Mouse (Mus musculus) thymus, postnatal 14 days (tissue): ENCODE measurements at regions not wholly inside any gene's neighbourhood (a gene's known extent, or its start where the extent isn't known, plus 50 kb on each side); places are given as distances from the start of the nearest gene placed in this dataset.
"Not testable (repeated sequence)": the region's sequence is repeated elsewhere in the genome, so short reads cannot be mapped to it uniquely, and the experiment has no call there.

Experiments
- DNase-seq: peaks from one replicate; pipeline ENCODE4 v3.0.0; 2021

DNA sequence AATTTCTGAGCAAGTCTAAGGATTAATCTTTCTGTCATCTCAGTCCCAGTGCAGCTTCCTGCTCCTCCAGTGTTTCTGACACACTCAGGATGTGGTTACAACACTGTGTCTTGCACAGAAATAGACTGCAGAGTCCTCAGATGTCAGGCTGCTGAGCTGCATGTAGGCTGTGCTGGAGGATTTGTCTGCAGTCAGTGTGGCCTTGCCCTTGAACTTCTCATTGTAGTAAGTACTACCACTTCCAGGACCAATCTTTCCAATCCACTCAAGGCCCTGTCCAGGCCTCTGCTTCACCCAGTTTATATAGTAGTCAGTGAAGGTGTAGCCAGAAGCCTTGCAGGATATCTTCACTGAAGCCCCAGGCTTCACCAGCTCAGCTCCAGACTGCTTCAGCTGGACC, 185.8 kb upstream of the Zfp386 start:
- DNase-seq: peak; percentile 49

DNA sequence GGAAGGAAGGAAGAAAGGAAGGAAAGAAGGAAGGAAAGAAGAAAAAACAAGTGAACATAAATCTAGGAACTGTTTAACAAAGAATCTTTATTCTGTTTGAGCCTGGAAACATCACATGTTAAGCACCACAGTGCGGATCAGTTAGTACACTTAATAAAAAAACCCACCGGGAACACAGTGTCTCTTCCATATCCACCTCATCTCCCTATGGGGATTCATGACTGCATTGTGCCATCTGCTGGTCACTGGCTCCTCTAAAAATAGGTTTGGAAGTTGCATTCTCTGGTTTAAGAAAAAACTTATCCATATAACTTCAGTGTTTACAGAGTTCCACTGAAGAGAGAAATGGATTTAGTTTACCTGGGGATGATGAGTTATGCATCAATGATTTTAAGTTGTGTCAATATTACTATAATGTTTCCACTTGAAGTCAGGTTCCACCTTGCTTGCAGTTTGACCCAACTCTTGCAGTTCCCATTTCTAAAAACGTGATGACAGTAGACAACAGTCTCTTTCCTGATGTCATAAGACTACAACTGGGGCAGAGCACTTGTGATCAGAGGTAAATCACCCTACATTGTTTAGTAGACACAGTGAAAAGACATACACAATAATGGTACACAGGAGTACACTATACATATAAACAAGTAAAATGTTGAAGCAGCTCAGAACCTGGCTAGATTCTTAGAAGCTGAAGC, 182.3 kb upstream of the Zfp386 start:
- DNase-seq: peak; percentile 21

DNA sequence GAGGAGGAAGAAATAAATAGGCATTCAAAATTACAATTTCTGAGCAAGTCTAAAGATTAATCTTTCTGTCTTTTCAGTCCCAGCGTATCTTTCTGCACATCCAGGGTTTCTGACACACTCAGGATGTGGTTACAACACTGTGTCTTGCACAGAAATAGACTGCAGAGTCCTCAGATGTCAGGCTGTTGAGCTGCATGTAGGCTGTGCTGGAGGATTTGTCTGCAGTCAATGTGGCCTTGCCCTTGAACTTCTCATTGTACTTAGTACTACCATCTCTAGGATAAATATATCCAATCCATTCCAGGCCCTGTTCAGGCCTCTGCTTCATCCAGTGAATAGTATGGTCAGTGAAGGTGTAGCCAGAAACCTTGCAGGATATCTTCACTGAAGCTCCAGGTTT, 178.9 kb upstream of the Zfp386 start:
- DNase-seq: peak; percentile 58

- DNase-seq: not testable (repeated sequence)
Measured at GRCm38 (mm10) chr12:115872451-115872850, 175.1 kb upstream of the Zfp386 start.

GRCm38 (mm10) chr12:115873976-115874375, 173.5 kb upstream of the Zfp386 start:
- DNase-seq: not testable (repeated sequence)

- no peak for DNase-seq
Measured at GRCm38 (mm10) chr12:115883719-115884118, 163.8 kb upstream of the Zfp386 start.

GRCm38 (mm10) chr12:115887976-115888375, 159.5 kb upstream of the Zfp386 start:
- peak; percentile 40 for DNase-seq

GRCm38 (mm10) chr12:115892656-115893055, 154.9 kb upstream of the Zfp386 start:
- not testable (repeated sequence) for DNase-seq

- not testable (repeated sequence) for DNase-seq
Measured at GRCm38 (mm10) chr12:115912226-115912625, 135.3 kb upstream of the Zfp386 start.

- not testable (repeated sequence) for DNase-seq
Measured at GRCm38 (mm10) chr12:115915420-115915819, 132.1 kb upstream of the Zfp386 start.

DNA sequence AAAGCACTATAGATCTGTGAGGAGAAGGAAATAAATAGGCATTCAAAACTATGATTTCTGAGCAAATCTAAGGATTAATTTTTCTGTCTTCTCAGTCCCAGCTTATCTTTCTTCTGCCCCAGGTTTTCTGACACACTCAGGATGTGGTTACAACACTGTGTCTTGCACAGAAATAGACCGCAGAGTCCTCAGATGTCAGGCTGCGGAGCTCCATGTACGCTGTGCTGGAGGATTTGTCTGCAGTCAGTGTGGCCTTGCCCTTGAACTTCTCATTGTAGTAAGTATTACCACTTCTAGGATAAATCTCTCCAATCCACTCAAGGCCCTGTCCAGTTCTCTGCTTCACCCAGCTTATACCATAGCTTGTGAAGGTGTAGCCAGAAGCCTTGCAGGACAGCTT, 127.4 kb upstream of the Zfp386 start:
- peak; percentile 53 for DNase-seq

DNA sequence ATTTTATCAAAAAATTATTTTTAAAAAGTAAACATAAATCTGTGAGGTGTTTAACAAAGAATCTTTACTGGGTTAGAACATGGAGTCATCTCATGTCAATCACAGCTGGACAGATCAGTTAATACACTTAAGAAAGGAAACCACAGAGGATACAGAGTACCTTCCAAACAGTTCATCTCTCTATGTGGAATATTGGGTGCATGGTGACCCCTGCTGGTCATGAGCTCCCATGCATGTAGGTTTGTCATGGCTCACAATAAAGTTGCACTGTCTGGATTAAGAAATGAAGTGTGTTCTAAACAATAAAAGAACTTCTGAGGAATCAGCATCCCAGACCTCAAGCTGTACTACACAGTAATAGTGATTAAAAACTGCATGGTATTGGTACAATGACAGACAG, 123.5 kb upstream of the Zfp386 start:
- DNase-seq: peak; percentile 8

GRCm38 (mm10) chr12:115925542-115925941, 122.0 kb upstream of the Zfp386 start:
- DNase-seq: not testable (repeated sequence)

DNA sequence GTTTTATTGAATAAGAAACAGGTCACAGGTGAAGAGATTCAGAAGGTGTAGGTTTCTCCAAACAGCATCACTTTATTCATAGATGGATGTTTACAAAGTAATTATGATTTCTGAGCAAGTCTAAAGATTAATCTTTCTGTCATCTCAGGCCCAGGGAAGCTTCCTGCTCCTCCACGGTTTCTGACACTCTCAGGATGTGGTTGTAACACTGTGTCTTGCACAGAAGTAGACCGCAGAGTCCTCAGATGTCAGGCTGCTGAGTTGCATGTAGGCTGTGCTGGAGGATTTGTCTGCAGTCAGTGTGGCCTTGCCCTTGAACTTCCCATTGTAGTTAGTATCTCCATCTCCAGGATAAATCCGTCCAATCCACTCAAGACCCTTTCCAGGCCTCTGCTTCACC, 95.2 kb upstream of the Zfp386 start:
- peak; percentile 61 for DNase-seq

DNA sequence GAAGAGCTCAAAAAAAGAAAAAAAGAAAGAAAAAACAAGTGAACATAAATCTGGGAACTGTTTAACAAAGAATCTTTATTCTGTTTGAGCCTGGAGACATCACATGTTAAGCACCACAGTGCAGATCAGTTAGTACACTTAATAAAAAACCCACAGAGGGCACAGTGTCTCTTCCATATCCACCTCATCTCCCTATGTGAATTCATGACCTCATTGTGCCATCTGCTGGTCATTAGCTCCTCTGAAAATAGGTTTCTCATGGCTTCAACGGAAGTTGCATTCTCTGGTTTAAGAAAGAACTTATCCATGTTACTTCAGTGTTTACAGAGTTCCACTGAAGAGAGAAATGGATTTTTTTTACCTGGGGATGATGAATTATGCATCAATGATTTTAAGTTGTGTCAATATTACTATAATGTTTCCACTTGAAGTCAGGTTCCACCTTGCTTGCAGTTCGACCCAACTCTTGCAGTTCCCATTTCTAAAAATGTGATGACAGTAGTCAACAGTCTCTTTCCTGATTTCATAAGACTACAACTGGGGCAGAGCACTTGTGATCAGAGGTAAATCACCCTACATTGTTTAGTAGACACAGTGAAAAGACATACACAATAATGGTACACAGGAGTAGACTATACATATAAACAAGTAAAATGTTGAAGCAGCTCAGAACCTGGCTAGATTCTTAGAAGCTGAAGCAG, 91.9 kb upstream of the Zfp386 start:
- DNase-seq: peak; percentile 50

DNA sequence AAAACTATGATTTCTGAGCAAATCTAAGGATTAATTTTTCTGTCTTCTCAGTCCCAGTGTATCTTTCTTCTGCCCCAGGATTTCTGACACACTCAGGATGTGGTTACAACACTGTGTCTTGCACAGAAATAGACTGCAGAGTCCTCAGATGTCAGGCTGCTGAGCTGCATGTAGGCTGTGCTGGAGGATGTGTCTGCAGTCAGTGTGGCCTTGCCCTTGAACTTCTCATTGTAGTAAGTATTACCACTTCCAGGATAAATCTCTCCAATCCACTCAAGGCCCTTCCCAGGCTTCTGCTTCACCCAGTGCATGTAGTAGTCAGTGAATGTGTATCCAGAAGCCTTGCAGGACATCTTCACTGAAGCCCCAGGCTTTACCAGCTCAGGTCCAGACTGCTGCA, 83.8 kb upstream of the Zfp386 start:
- DNase-seq: peak; percentile 25

- not testable (repeated sequence) for DNase-seq
Measured at GRCm38 (mm10) chr12:115967522-115967921, 80.0 kb upstream of the Zfp386 start.
